Mouse (Mus musculus) layer of hippocampus, postnatal 36 days (tissue): Measurements from ENCODE around the gene Ncam2. TPM values are rescaled to one million over a fixed set of nuclear protein-coding genes. Genes with fewer than 3 reads are reported as not detected.

Experiments
- DNase-seq, 2 experiments: peaks; one replicate each; pipeline ENCODE4 v3.0.0; 2022
- total RNA-seq, 2 experiments: library from RNA; stranded (reverse); gene quantifications; 2 replicates each; pipeline ENCODE4 v1.2.3; 2021

Ncam2 gene
- total RNA-seq, 2 experiments from 2014 or later, result 51.3 to 52.0 TPM

DNA sequence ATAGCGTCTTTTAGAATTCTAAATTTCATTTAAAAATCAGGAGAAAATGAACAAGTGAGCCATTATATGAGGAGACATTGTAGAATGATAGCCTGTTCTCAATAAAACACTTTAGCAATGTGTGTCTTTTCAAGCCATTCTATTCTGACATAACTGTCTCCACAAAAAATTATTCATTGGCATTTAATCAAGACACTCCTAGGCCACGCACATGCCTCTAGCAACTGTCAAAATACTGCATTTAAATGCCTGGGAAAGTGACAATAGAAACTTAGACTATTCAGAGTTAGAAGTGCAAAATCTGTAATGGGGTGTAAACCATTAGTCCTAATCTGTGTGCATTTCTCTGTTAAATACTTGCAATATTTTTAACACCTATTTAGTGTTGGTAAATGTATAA is 456.1 kb downstream of the Ncam2 start:
- no peak for DNase-seq

- no peak for DNase-seq
Observed at GRCm38 (mm10) chr16:81673866-81674265, 473.4 kb downstream of the Ncam2 start.

DNA sequence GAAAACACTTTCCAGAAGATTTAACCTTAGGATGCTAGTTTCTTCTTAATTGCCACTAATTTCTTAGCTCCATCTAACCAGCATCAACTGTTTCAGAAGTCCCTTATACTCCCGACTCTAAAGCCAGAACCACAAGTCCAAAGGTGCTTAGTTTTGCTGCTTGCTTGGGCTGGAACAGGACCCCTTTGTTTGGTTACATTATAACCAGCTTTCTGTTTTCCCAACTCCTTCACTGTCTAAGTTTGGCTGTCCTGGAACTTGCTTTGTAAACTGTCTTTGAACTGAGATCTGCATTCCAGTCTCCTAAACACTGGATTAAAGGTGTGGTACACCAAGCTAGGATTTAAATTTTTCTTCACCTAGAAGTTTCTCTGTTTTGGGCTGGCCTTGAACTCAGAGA is 475.0 kb downstream of the Ncam2 start:
- no peak for DNase-seq
